Mouse (Mus musculus) kidney, adult 11 months (tissue): ENCODE results near the gene Rasa3.
A peak's percentile ranks its signal among the peaks of the same experiment; 100 is the strongest.

ENCODE experiments used
- DNase-seq: peaks from one replicate; pipeline ENCODE4 v3.0.0; 2022

Gene Rasa3

GRCm38 (mm10) chr8:13541526-13541925 is 135.9 kb downstream of the Rasa3 start:
- DNase-seq = no peak

GRCm38 (mm10) chr8:13540122-13540521 is 137.3 kb downstream of the Rasa3 start:
- DNase-seq = no peak

GRCm38 (mm10) chr8:13538821-13539220 is 138.6 kb downstream of the Rasa3 start:
- peak; percentile 69 for DNase-seq

GRCm38 (mm10) chr8:13537102-13537501 is 140.3 kb downstream of the Rasa3 start:
- DNase-seq = no peak

GRCm38 (mm10) chr8:13533123-13533522 is 144.3 kb downstream of the Rasa3 start:
- DNase-seq = no peak

- no peak for DNase-seq
These were observed 145.7 kb downstream of the Rasa3 start for GRCm38 (mm10) chr8:13531602-13532171.

GRCm38 (mm10) chr8:13530941-13531340 is 146.5 kb downstream of the Rasa3 start:
- DNase-seq = peak; percentile 98

GRCm38 (mm10) chr8:13530401-13530800 is 147.0 kb downstream of the Rasa3 start:
- no peak for DNase-seq

GRCm38 (mm10) chr8:13529891-13530316 is 147.5 kb downstream of the Rasa3 start:
- DNase-seq = peak; percentile 87

GRCm38 (mm10) chr8:13529011-13529840 is 148.2 kb downstream of the Rasa3 start:
- DNase-seq = peak; percentile 47

- DNase-seq = no peak
These were observed 156.0 kb downstream of the Rasa3 start for GRCm38 (mm10) chr8:13521392-13521791.

- no peak for DNase-seq
These were observed 157.1 kb downstream of the Rasa3 start for GRCm38 (mm10) chr8:13520349-13520748.

GRCm38 (mm10) chr8:13519503-13519902 is 157.9 kb downstream of the Rasa3 start:
- no peak for DNase-seq

GRCm38 (mm10) chr8:13517284-13517781 is 160.1 kb downstream of the Rasa3 start:
- DNase-seq = no peak
